Mouse (Mus musculus) heart, postnatal 14 days (tissue): ENCODE results near the gene Mrpl42. TPM values are rescaled to one million over a fixed set of nuclear protein-coding genes. Genes with fewer than 3 reads are reported as not detected.
"Not testable (repeated sequence)": the region's sequence is repeated elsewhere in the genome, so short reads cannot be mapped to it uniquely, and the experiment has no call there.

Experiments used
- DNase-seq, 2 experiments: peaks; one replicate each; pipeline ENCODE4 v3.0.0; 2021 to 2022
- intact Hi-C: fragments of 180-260 bp; cut with DNase I; formaldehyde crosslinking; loops from one replicate; pipeline ENCODE4 v1.15.1; 2025
- long read RNA-seq, 2 experiments: library from polyadenylated mRNA; stranded (forward); transcript quantifications; one replicate each; pipeline ENCODE4 v2.0.0; 2021
- total RNA-seq, 2 experiments: library from RNA; stranded (reverse); gene quantifications; 2 replicates each; pipeline ENCODE4 v1.2.3; 2021

Mrpl42 gene
- 100 to 1,000 TPM; 369 to 371 TPM for total RNA-seq
- long read RNA-seq, experiment 1, transcript Mrpl42-202 (5 exons, 455 nt) = minor isoform, 5 of 367 reads
- long read RNA-seq, experiment 1, transcript Mrpl42-203 (6 exons, 661 nt) = major isoform, 333 of 367 reads
- long read RNA-seq, experiment 1, partial matches to known transcripts = 14 of 367 reads
- long read RNA-seq, experiment 1, other reads (novel, unspliced or antisense) = 15 of 367 reads
- long read RNA-seq, experiment 2, transcript Mrpl42-203 (6 exons, 661 nt) = major isoform, 279 of 308 reads
- long read RNA-seq, experiment 2, partial matches to known transcripts = 9 of 308 reads
- long read RNA-seq, experiment 2, other reads (novel, unspliced or antisense) = 16 of 308 reads

DNA sequence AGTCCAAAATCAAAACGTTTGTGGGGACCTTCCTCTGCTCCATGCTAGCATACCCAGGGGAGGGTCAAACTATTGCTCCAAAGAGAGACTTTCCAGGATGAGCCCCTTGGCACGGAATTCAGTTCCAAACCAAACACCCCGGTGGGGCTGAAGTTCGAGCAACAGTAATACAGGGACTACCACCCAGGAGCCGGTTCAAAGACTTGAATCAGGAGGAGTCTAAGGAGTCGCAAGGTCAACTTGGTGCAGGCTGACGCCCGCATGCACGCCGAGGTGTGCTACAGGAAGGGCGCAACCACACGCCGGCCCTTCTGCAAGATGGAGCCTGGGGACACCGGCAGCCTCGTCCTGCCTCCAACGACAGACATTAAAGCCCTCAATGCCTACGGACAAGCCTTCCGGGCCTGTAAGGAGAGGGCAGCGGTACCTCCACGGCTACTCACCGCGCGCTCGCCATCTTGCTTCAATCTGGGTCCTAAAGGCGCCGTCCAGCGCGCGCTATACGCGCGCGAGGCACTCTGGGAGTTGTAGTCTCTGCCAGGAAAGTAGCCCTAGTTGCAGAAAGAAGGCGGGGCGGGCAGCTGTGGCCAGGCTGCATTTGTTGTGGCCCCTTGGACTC is at the start of gene Mrpl42:
Gene Mrpl42, minus strand, starts transcription at position 478 of the 619 bp plus-strand sequence.
- peak; percentile 83 to 88 for DNase-seq
- intact Hi-C loops = loop anchor here (5.0 kb wide), 1 partner anchor 391 kb away; no protein-coding TSS in a partner anchor

DNA sequence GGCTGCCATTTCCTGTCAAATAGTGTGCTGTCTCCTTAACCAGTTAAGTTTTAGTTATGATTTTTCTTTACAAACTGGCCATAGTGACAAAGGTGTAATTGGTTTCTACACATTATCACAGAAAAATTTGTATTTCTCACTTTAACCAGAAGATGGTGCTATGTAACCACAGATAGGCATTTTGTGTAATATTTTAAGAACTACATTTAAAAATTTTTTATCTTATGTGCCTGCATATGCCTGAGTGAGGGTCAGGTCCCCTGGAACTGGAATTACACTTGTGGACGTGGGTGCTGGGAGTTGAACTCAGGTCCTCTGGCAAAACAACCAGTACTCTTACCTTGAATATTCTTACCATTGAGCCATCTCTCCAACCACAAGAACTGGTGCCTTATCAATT is 48.8 kb upstream of the Mrpl42 start:
- DNase-seq = no peak
- intact Hi-C loops = loop anchor here (1.0 to 5.0 kb wide), 2 partner anchors 344 to 482 kb away; no protein-coding TSS in a partner anchor

GRCm38 (mm10) chr10:95549080-95549479 is 47.3 kb upstream of the Mrpl42 start:
- intact Hi-C loops = loop anchor here (5.0 kb wide), 1 partner anchor 57 kb away; no protein-coding TSS in a partner anchor
- DNase-seq = not testable (repeated sequence)

DNA sequence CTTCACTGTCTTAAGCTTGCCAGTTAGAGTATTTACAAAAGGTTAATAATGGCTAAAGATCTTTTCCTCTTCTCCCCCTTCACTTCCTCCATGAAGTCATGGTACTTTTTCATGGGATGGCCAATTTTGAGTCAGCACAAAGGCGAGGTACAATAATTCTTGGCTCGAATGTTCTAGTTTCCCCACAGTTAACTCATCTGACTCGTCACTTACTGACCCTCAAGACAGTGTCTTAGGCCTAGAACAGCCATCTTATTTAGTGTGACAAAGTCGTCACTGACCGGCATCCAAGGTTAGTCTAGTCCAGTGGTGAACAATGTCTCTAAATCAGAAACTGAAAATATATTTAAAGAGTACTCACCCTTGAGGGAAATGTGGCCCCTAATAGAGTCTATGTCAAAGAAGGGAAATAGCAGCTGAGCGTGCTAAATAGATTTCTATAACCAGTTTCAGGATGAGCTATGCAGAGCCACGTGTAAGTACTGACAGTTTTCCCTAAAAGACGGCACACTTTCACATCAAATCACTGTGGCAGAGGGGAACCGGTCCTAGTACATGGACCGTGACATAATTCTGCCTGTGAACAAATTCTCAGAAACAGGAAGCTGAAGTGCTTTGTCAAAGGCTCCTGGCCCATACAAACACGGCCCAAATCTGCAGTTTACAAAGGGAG is 46.5 kb upstream of the Mrpl42 start:
- DNase-seq = no peak
- intact Hi-C loops = loop anchor here (5.0 kb wide), 1 partner anchor 56 kb away; no protein-coding TSS in a partner anchor

- no peak for DNase-seq
- intact Hi-C loops = loop anchor here (5.0 kb wide), 1 partner anchor 54 kb away; no protein-coding TSS in a partner anchor
These were observed 44.4 kb upstream of the Mrpl42 start for GRCm38 (mm10) chr10:95546178-95546577.

DNA sequence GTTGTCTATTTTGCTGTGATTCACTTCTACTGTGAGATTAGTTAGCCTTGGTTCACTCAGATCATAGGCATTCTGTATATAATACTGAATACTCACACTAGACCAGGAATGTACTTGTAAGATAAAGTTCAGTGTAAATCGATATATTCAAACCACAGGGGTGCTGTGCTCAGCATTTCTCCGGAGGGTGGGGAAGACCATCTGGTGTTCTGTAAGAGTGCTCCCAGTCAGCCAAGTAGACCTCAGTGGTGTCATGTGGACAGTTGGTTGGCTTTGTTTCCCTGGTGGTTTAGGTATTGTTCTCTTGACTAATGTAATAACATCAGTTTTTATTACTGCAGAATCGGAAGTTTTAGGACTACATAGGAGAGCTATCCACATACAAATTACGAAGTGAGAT is 43.3 kb upstream of the Mrpl42 start:
- intact Hi-C loops = loop anchor here (5.0 kb wide), 1 partner anchor 53 kb away; no protein-coding TSS in a partner anchor
- no peak for DNase-seq

GRCm38 (mm10) chr10:95544651-95545050 is 42.9 kb upstream of the Mrpl42 start:
- intact Hi-C loops = loop anchor here (5.0 kb wide), 1 partner anchor 52 kb away; no protein-coding TSS in a partner anchor
- DNase-seq = no peak

DNA sequence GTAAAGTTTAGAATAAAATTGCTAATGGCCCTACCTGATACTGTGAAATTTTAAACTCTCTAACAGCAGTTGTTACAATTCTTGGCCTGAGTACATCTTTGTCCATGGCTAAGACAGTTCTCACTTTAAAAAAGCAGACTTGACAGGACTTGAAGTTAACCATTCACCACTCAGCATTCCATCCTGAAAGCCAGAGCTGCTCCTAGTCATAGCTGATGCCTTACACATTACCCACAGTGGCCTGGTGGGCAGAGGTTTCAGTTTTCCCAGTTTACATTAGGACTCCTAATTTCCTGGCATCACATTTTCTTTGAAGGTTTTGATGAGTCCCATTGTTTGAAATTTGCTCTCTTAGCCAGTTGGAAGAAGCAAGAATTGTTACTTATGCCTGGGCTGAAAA is 42.3 kb upstream of the Mrpl42 start:
- DNase-seq = no peak
- intact Hi-C loops = no loop called here

DNA sequence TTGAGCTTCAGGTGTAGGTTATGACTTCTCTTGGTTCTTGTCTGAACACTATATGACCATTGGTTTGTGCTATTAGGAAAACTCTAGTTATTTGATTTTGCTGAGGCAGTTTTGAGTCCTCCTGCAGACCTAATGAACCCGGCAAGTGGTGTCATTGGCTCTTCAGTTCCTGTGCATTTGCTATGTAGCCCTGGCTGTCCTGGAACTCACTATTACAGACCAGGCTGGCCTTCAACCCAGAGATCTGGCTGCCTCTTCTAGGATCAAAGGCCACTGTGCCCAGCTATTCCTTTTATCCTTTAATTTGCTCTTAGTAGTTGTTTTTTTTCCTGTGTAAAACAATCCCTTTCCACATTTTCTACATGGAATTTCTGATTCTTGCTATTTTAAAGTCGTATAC is 41.6 kb upstream of the Mrpl42 start:
- intact Hi-C loops = no loop called here

DNA sequence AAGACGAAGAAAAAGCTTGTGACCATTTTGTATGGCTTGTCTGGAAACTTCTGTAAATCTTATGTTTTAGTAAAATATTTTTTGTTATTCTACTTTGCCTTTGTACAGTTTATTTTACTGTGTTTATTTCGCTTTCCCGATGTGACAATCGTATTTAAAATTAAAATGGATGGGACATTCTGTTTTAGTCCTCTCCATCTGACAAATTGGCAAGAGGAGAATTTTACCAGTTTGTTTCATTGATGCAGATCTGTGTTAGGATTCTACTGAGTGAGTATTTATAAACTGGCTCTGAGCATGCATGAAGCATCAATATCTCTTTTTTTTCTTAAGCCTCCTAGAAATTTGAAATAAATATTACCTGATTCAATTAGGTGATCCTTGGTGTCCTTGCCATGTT is 41.2 kb upstream of the Mrpl42 start:
- intact Hi-C loops = no loop called here
- no peak for DNase-seq

More for the DNA sequence above, 41.6 kb upstream of the Mrpl42 start:
- no peak for DNase-seq

- intact Hi-C loops = no loop called here
- no peak for DNase-seq
These were observed 38.1 kb upstream of the Mrpl42 start for GRCm38 (mm10) chr10:95539841-95540240.

GRCm38 (mm10) chr10:95539260-95539659 is 37.5 kb upstream of the Mrpl42 start:
- intact Hi-C loops = no loop called here
- DNase-seq = no peak

- no peak for DNase-seq
- intact Hi-C loops = no loop called here
These were observed 34.4 kb upstream of the Mrpl42 start for GRCm38 (mm10) chr10:95536222-95536541.

- intact Hi-C loops = no loop called here
These were observed 33.9 kb upstream of the Mrpl42 start for GRCm38 (mm10) chr10:95535399-95536221.

GRCm38 (mm10) chr10:95533382-95533781 is 31.6 kb upstream of the Mrpl42 start:
- intact Hi-C loops = no loop called here
- peak in 1 of 2 experiments; percentile 19 for DNase-seq

More at GRCm38 (mm10) chr10:95535399-95536221, 33.9 kb upstream of the Mrpl42 start:
- no peak for DNase-seq

GRCm38 (mm10) chr10:95532916-95533315 is 31.2 kb upstream of the Mrpl42 start:
- intact Hi-C loops = no loop called here
- no peak for DNase-seq

DNA sequence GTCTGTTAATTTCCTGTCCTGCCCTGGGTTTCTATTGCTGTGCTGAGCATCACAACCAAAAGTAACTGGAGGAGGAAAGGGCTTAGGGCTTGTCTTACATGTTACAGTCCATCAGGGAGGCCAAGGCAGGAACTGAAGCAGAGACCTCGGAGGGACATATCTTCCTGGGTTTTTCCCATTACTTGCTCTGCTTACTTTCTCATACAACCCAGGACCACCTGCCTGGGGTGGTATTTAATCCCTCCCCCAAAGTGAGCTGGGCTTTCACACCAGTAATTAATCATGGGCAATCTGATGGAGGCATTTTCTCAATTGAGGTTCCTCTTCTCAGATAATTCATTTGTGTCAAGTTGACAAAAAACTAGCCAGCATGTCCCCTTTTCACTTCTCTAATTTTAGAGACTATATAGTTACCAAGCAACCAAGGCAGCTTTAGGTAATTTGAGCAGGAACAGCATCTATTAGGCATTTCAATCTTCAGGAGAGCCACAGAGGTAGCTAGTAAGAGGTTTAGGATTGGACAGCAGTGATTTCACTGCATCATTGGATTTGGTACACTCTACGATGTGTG is 28.9 kb upstream of the Mrpl42 start:
- intact Hi-C loops = no loop called here
- DNase-seq = no peak

DNA sequence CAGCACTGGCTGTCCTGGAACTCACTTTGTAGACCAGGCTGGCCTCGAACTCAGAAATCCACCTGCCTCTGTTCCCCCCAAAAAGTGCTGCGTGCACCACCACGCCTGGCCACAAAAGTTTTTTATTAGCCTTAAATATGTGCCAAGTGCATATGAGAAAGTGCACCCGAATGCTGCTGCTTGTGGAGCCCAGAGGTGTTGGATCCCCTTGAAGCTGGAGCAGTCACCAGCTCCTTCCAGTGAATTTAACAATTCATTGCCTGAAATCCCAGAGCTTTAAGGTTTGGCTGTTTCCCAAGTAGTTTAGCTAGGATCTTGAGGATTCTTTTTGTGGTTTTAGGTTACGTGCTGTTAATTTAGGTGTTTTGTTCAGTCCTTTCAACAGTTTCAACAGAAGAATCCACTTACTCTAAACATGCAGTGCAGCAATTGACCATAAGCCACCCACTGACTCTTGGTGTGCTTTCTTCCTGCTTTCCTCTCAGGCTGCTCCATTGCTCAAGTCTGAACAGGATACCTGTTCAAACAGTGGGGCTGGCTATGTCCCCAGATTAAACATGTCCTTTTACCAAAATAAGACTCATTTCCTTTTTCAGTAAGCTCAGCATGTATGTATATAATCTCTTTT is 24.9 kb upstream of the Mrpl42 start:
- DNase-seq = no peak
- intact Hi-C loops = no loop called here

DNA sequence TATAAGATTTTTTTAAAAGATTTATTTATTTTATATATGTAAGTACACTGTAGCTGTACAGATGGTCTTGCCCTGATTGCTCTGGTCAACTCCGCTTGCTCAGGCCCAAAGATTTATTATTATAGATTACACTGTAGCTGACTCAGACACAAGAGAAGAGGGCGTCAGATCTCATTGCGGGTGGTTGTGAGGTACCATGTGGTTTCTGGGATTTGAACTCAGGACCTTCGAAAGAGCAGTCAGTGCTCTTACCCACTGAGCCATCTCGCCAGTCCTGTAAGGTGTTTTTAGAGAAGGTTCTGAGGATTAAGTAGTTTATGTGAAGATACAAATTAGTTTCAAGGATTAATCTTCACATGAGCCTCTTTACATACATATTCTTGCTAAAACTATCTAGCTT is 24.1 kb upstream of the Mrpl42 start:
- intact Hi-C loops = no loop called here
- DNase-seq = no peak
